Mouse (Mus musculus) kidney, embryonic 15.5 days (tissue): Measurements from ENCODE around the gene Prkar1a. TPM values are rescaled to one million over a fixed set of nuclear protein-coding genes. Genes with fewer than 3 reads are reported as not detected.

Experiments used
- ATAC-seq: fragments of 200-750 bp; cut with Nextera tagmentation; replicated peaks from 2 replicates; pipeline ENCODE4 v1.8.0; 2017; ENCODE audit warnings: moderate TSS enrichment; ENCODE audit not compliant: low FRiP score
- H3K27ac ChIP-seq: fragments of 300-500 bp; sonication (generic); 2 replicates; pipeline ENCODE4 v1.5.1; 2015; ENCODE audit warnings: mild to moderate bottlenecking, inconsistent platforms
- H3K27me3 ChIP-seq: fragments of 300-500 bp; sonication (generic); 2 replicates; pipeline ENCODE4 v1.6.1; 2015; ENCODE audit warnings: inconsistent platforms
- H3K36me3 ChIP-seq: fragments of 300-500 bp; sonication (generic); 2 replicates; pipeline ENCODE4 v1.6.1; 2015; ENCODE audit warnings: inconsistent platforms
- H3K4me1 ChIP-seq: fragments of 300-500 bp; sonication (generic); 2 replicates; pipeline ENCODE4 v1.6.1; 2015; ENCODE audit warnings: inconsistent platforms
- H3K4me2 ChIP-seq: fragments of 300-500 bp; sonication (generic); 2 replicates; pipeline ENCODE4 v1.6.1; 2015; ENCODE audit warnings: moderate library complexity, mild to moderate bottlenecking, inconsistent platforms
- H3K4me3 ChIP-seq: fragments of 300-500 bp; sonication (generic); replicated peaks from 2 replicates; pipeline ENCODE4 v1.5.1; 2015; ENCODE audit warnings: mild to moderate bottlenecking, inconsistent platforms
- H3K9ac ChIP-seq: fragments of 300-500 bp; sonication (generic); 2 replicates; pipeline ENCODE4 v1.6.1; 2015; ENCODE audit warnings: mild to moderate bottlenecking, inconsistent platforms
- H3K9me3 ChIP-seq: fragments of 300-500 bp; sonication (generic); replicated peaks from 2 replicates; pipeline ENCODE4 v1.6.1; 2016; ENCODE audit warnings: inconsistent platforms
- WGBS: fragments of 180-500 bp; shearing (Covaris S2); methylation state at CpG from one replicate; pipeline ENCODE4 v1.1.7; 2015; ENCODE audit warnings: mixed read lengths; 5-methylcytosine and 5-hydroxymethylcytosine counted together
- polyA plus RNA-seq: library from polyadenylated mRNA; unstranded; fragments of >200 nt; fragmentation: Nextera tagmentation; extraction: Ambion mirVana; gene quantifications from 2 replicates; pipeline ENCODE4 v1.2.1, GENCODE M21; 2015

Gene Prkar1a
- polyA plus RNA-seq, 1 experiment from 2014 or later = 354 TPM

- Histone ChIP-seq H3K27ac (no peak overlapping the region), H3K4me1 (peaks cover 21% of the 10 kb centered on the region), H3K36me3 (peaks cover 64% of the 10 kb centered on the region), H3K4me3 (no peak overlapping the region), H3K27me3 (no peaks in the 10 kb centered on the region), H3K4me2 (no peak overlapping the region), H3K9me3 (no peaks in the 10 kb centered on the region), H3K9ac (no peak overlapping the region)
- 91% methylated on average over 8 of the region's 8 CpGs for WGBS
- ATAC-seq = no peak
These were observed 20.0 kb downstream of the Prkar1a start for GRCm38 (mm10) chr11:109669149-109669708.

- H3K27ac ChIP-seq = peak overlapping the region; percentile 60
- no peak overlapping the region for H3K9ac ChIP-seq
- H3K27me3 ChIP-seq = no peaks in the 10 kb centered on the region
- no peaks in the 10 kb centered on the region for H3K9me3 ChIP-seq
- H3K36me3 ChIP-seq = peaks cover 54% of the 10 kb centered on the region
- no peak overlapping the region for H3K4me2 ChIP-seq
- peaks cover 21% of the 10 kb centered on the region for H3K4me1 ChIP-seq
- peak; percentile 46; the same call in 1 of the 2 replicates for ATAC-seq
- no peak overlapping the region for H3K4me3 ChIP-seq
- 49% methylated on average over 14 of the region's 14 CpGs for WGBS
These were observed 21.1 kb downstream of the Prkar1a start for GRCm38 (mm10) chr11:109670026-109670916.

GRCm38 (mm10) chr11:109671136-109672020 lies 22.2 kb downstream of the Prkar1a start:
- Histone ChIP-seq H3K27me3 (no peaks in the 10 kb centered on the region), H3K4me3 (no peak overlapping the region), H3K27ac (peak overlapping the region; percentile 60), H3K9me3 (no peaks in the 10 kb centered on the region), H3K36me3 (peaks cover 43% of the 10 kb centered on the region), H3K9ac (no peak overlapping the region), H3K4me2 (no peak overlapping the region), H3K4me1 (peaks cover 21% of the 10 kb centered on the region)
- 57% methylated on average over 6 of the region's 6 CpGs for WGBS
- ATAC-seq = no peak

GRCm38 (mm10) chr11:109672021-109672324 lies 22.8 kb downstream of the Prkar1a start:
- Histone ChIP-seq H3K4me1 (peaks cover 21% of the 10 kb centered on the region), H3K36me3 (peaks cover 37% of the 10 kb centered on the region), H3K9me3 (no peaks in the 10 kb centered on the region), H3K9ac (no peak overlapping the region), H3K4me2 (no peak overlapping the region), H3K4me3 (no peak overlapping the region), H3K27me3 (no peaks in the 10 kb centered on the region), H3K27ac (0 out of 2 replicates have a peak overlapping the region, but pooled peaks have one; percentile 54)
- ATAC-seq = no peak
- WGBS = 90% methylated on average over 5 of the region's 5 CpGs

- H3K4me1 ChIP-seq = peaks cover 21% of the 10 kb centered on the region
- H3K4me2 ChIP-seq = no peak overlapping the region
- H3K27ac ChIP-seq = 0 out of 2 replicates have a peak overlapping the region, but pooled peaks have one; percentile 54
- H3K36me3 ChIP-seq = peaks cover 33% of the 10 kb centered on the region
- H3K4me3 ChIP-seq = no peak overlapping the region
- 85% methylated on average over 8 of the region's 8 CpGs for WGBS
- H3K27me3 ChIP-seq = no peaks in the 10 kb centered on the region
- no peak overlapping the region for H3K9ac ChIP-seq
- H3K9me3 ChIP-seq = no peaks in the 10 kb centered on the region
- ATAC-seq = no peak
These were observed 23.2 kb downstream of the Prkar1a start for GRCm38 (mm10) chr11:109672396-109672795.

GRCm38 (mm10) chr11:109672881-109673739 lies 23.9 kb downstream of the Prkar1a start:
- Histone ChIP-seq H3K4me2 (no peak overlapping the region), H3K9me3 (no peaks in the 10 kb centered on the region), H3K27me3 (no peaks in the 10 kb centered on the region), H3K4me3 (no peak overlapping the region), H3K36me3 (peaks cover 25% of the 10 kb centered on the region), H3K4me1 (peaks cover 21% of the 10 kb centered on the region), H3K27ac (no peak overlapping the region), H3K9ac (no peak overlapping the region)
- 42% methylated on average over 21 of the region's 21 CpGs for WGBS
- ATAC-seq = peak; percentile 45

GRCm38 (mm10) chr11:109673741-109674140 lies 24.5 kb downstream of the Prkar1a start:
- no peak overlapping the region for H3K4me3 ChIP-seq
- no peaks in the 10 kb centered on the region for H3K27me3 ChIP-seq
- H3K4me1 ChIP-seq = peaks cover 21% of the 10 kb centered on the region
- H3K27ac ChIP-seq = no peak overlapping the region
- no peak overlapping the region for H3K4me2 ChIP-seq
- WGBS = 73% methylated on average over 7 of the region's 7 CpGs
- peaks cover 19% of the 10 kb centered on the region for H3K36me3 ChIP-seq
- H3K9ac ChIP-seq = no peak overlapping the region
- H3K9me3 ChIP-seq = no peaks in the 10 kb centered on the region
- ATAC-seq = no peak

GRCm38 (mm10) chr11:109674542-109674941 lies 25.3 kb downstream of the Prkar1a start:
- Histone ChIP-seq H3K36me3 (peaks cover 15% of the 10 kb centered on the region), H3K4me2 (no peak overlapping the region), H3K9ac (no peak overlapping the region), H3K9me3 (no peaks in the 10 kb centered on the region), H3K4me1 (peaks cover 21% of the 10 kb centered on the region), H3K27me3 (no peaks in the 10 kb centered on the region), H3K27ac (no peak overlapping the region), H3K4me3 (no peak overlapping the region)
- WGBS = 86% methylated on average over 11 of the region's 11 CpGs
- no peak for ATAC-seq

- H3K4me2 ChIP-seq = no peak overlapping the region
- no peaks in the 10 kb centered on the region for H3K9me3 ChIP-seq
- H3K4me3 ChIP-seq = no peak overlapping the region
- no peak overlapping the region for H3K27ac ChIP-seq
- H3K4me1 ChIP-seq = peaks cover 21% of the 10 kb centered on the region
- no peaks in the 10 kb centered on the region for H3K27me3 ChIP-seq
- no peak overlapping the region for H3K9ac ChIP-seq
- peaks cover 8% of the 10 kb centered on the region for H3K36me3 ChIP-seq
- 69% methylated on average over 3 of the region's 3 CpGs for WGBS
- no peak for ATAC-seq
These were observed 26.0 kb downstream of the Prkar1a start for GRCm38 (mm10) chr11:109675208-109675607.

GRCm38 (mm10) chr11:109675771-109676170 lies 26.6 kb downstream of the Prkar1a start:
- Histone ChIP-seq H3K9ac (no peak overlapping the region), H3K9me3 (no peaks in the 10 kb centered on the region), H3K4me1 (peaks cover 18% of the 10 kb centered on the region), H3K4me2 (no peak overlapping the region), H3K27me3 (no peaks in the 10 kb centered on the region), H3K27ac (no peak overlapping the region), H3K4me3 (no peak overlapping the region), H3K36me3 (peaks cover 4% of the 10 kb centered on the region; the same call in 1 of the 2 replicates)
- 88% methylated on average over 9 of the region's 9 CpGs for WGBS
- no peak for ATAC-seq

- H3K36me3 ChIP-seq = no peaks in the 10 kb centered on the region
- no peak overlapping the region for H3K27ac ChIP-seq
- no peaks in the 10 kb centered on the region for H3K9me3 ChIP-seq
- no peak overlapping the region for H3K4me3 ChIP-seq
- H3K9ac ChIP-seq = no peak overlapping the region
- H3K27me3 ChIP-seq = no peaks in the 10 kb centered on the region
- WGBS = 77% methylated on average over 12 of the region's 12 CpGs
- ATAC-seq = no peak
- peaks cover 12% of the 10 kb centered on the region for H3K4me1 ChIP-seq
- no peak overlapping the region for H3K4me2 ChIP-seq
These were observed 27.6 kb downstream of the Prkar1a start for GRCm38 (mm10) chr11:109676621-109677373.
